Mouse (Mus musculus) thymus, postnatal 0 days (tissue): ENCODE measurements around the gene Gtf3c6. TPM values are rescaled to one million over a fixed set of nuclear protein-coding genes. Genes with fewer than 3 reads are reported as not detected.

ENCODE experiments used
- DNase-seq: peaks from one replicate; pipeline ENCODE4 v3.0.0-alpha.2; 2015; ENCODE audit warnings: low spot score
- polyA plus RNA-seq: library from polyadenylated mRNA; unstranded; fragments of >200 nt; fragmentation: Nextera tagmentation; extraction: Ambion mirVana; gene quantifications from 2 replicates; pipeline ENCODE4 v1.2.1, GENCODE M21; 2015

Gtf3c6 gene
- polyA plus RNA-seq, 1 experiment from 2014 or later = 69.9 TPM

DNA sequence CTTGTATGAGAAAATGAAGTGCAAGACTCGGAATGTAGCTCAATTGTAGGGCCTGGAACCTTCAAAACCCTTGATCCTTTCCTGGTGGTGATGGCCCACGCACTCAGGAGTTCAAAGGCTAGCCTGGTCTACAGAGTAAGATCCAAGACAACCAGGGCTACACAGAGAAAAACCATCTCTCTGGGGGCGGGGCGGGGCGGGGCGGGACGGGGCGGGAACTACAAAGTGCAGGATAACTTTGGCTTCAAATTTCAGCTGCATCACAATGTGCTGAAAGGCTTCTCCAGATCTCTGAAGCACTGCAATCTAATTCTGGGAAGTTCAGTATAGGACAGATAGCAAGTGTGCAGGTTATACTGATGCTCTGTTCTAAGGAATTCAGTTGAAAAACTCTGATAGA lies 1.6 kb upstream of the Gtf3c6 start:
- DNase-seq = peak; percentile 8

DNA sequence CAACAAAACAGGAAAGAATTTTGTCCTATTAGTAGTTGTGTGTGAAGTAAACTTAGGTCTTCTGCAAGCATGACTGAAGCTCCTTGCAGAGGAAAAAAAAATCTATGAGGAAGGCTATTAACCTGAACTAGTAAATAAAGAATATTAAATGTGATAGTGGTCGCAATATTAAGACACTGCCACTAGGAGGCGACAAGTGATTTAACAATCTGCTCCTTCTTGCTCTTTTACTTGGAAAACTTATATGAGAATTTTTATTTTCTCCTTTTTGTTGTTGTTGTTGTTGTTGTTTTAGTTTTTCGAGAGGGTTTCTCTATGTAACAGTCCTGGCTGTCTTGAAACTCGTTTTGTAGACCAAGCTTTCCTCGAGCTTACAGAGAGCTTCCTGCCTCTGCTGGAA lies 1.1 kb upstream of the Gtf3c6 start:
- DNase-seq = peak; percentile 55

DNA sequence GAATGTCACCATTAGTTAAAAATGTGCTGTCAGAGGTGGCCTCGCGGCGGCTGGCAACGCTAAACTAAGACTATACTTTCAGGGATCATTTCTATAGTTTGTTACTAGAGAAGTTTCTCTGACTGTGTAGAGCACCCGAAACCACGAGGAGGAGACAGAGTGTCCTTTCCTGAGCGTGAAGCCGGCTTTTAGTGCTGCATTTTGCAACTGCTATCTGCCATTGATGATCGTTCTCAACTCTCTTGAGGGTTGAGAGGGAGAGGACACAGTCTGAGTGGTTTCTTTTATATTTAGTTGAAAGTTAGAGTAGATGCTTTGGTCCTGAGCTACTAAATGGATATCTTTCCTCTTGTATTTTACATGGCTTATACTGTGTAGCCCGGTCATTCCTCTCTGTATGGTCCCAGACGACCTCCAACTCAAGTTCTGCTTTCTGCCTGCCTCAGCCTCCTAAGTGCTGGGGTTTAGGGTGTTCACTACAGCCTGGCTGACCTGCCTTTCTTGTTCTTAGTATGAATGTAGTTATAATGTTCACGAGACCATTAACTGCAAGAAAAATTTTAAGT lies 576 bp upstream of the Gtf3c6 start:
- peak; percentile 94 for DNase-seq

DNA sequence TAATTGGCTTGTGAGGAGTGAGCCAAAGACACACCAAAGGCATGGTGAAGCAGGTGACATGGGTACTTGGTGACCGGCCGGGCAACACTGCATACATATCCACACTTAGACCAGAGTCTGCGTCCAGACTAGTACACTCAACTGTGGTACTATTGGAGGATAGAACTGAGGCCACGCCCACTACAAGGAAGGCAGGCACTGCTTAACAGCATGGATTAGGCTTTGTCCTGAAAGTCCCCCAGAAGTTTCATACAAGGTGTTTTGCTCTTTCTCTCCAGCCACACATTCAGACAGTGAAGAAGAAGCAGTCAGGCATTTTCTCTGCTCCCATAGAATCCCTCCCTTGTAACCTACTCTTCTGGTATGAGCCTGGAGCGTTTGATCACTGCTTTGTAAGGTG lies 1.2 kb downstream of the Gtf3c6 start:
- DNase-seq = peak; percentile 47

DNA sequence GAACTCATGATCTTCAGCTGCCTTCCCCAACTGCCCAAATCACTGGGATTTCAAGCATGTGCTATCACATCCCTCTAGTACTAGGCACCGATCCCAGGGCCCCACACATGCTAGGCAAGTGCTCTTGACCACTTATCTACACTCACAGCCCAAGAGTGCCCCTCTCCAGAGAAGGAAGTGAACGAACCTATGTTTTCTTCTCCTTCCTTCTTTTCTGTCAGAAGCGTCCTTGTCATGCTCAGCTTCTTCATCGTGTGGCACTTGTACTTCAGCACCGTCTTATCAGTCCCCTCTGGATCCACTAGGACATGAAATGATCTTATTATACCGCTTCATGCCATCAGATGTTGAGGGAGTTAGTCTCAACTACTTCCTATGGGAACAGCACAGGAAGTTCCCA lies 6.9 kb downstream of the Gtf3c6 start:
- no peak for DNase-seq

DNA sequence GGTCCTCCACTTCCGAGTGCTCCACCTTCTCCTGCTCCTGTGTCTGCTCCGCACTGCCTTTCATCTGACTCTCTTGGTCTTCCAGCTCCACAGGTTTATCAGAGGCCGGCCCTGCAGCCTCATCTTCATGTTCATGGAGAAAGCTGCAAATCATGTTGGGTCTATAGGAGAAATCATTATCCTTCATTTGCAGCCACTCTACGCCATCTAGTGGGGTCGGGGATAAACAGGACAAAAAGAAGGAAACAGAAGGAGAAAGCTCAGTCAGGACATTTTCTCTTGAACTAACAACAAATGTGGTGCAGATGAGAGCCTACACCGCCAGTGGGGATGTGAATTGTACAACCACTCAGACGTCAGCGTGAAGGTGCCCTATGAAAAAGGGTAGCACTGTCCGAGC lies 8.3 kb downstream of the Gtf3c6 start:
- peak; percentile 46 for DNase-seq

DNA sequence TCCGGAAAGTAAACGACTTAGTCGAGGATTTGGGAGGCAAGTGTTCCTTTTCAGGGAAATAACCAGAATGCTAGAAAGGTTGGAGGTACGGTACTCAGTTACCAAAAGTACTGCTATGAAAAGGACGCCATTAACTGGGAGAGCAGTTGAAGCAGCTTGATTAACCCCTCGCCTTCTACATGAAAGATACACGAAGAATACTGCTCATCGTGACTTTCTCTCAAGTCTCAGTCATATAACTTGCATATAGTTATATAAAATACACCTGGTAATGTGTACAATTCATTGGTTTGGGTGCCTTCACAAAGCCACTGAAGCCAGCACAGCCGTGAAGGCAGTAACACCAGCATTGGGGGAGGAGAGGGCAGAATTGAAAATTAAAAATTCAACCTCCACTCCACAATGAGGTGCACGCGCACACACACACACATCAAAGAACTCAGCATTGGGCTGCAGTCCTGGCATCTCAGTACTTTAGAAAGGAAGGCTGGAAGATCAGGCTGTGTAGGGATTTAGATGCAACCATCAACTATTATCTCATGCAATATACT lies 10.7 kb downstream of the Gtf3c6 start:
- DNase-seq = no peak

DNA sequence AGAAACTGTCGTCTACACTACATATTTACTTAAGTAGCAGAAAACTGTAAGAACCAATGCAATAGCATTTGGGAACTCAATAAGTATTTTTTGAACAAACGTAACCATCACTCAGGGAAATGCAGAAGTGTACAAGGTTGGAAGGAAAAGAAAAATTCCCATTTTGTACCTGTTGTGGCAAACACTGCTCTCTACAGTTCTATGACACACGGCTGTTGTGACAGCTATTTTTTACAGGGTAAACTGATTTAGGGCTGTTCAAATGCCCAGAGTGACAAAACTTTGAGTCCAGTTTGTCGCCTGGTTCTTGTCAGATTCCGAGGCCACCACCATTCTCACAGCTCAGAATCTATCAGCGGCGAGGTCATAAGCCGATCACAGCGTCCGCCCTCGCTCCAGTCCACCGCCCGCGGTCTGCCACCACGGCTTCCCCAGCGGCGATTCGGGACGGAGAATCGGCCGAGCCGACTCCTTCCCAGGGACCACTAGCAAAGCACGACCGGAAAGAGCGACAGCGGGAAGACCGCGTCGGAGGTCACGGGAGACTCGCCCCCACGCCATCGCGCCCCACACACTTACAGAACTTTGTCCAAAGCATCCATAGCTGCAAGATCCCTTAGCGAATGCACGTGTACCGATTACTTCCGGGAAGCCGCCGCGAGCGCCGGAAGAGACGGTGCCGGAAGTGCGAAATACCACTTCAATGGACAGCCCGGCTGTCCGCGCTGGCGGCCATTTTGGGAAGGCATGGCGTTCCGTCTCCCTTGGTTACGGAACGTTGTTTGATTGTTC lies 11.3 kb downstream of the Gtf3c6 start, which contains the start of gene Rpf2:
TSS of gene Rpf2 (minus strand) at position 663 of the 792 bp plus-strand sequence.
- DNase-seq = peak; percentile 89

DNA sequence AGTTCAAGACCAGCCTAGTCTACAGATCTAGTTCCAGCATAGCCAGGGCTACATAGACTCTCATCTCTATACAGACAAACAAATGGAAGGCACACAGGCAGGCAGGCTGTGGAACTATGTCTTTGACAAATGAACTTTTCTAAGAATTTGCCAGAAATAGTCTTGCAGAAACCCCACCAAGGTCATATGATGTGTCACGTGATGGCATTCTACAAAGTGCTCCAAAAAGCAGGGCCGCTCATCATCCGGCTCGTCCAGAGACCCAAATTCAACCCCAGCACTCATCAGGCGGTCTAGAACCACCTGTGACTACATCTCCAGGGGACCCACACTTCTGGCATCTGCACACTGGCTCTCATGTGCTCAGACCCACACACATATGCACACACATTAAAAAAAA lies 20.1 kb downstream of the Gtf3c6 start:
- no peak for DNase-seq

DNA sequence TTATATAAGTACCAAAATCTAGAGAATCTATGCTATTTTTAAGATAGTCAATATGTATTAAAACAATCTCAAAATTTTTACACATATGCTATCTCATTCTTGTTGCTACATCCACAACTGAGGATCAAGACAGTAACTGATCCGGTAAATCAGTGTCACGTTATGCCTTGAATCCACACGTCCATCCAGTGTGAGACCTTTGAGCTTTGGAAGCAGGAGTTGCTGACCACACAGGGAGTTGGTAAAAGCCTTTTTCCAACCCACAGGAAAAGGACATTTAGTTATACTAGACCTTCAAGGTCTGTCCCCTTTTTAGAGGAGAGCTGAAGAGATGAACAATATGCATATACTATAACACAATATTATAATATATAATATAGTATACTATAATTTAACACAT lies 24.7 kb downstream of the Gtf3c6 start:
- no peak for DNase-seq

DNA sequence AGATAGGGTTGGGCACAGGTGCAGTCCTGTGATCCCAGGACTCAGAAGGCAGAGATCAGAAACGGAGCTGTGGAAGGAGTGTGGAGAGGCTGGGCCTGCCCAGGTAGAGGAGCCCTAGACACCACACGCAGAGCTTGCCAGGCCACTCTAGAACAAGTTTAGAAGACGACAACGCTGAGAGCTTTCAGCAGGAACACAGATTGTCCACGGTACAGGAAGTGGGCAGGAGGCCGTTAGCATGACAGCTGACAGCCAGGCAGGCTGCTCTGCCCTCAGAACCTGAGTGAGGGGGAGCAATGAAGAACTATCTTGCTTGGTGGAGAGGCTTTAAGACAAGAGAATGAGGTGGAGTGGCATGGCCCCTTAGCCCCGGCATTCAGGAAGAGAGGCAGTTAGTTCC lies 25.5 kb downstream of the Gtf3c6 start:
- peak; percentile 85 for DNase-seq

DNA sequence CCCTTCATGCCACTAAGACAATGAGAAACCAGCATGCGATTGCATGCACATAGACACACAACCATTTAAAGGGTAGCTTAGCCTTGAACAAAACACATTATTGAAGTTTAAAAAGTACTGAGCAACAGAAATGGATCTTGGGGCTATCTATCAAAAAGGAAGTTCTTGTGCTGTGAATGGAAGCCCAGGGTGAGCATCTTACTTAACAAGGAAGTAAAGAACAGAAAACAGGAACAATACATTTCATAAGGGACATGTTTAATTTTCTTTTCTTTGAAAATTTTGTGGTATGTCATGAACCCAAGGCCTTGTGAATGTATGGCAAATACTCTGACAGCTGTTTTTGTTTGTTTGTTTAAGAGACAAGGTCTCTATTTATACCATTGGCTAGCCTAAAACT lies 28.2 kb downstream of the Gtf3c6 start:
- DNase-seq = no peak

DNA sequence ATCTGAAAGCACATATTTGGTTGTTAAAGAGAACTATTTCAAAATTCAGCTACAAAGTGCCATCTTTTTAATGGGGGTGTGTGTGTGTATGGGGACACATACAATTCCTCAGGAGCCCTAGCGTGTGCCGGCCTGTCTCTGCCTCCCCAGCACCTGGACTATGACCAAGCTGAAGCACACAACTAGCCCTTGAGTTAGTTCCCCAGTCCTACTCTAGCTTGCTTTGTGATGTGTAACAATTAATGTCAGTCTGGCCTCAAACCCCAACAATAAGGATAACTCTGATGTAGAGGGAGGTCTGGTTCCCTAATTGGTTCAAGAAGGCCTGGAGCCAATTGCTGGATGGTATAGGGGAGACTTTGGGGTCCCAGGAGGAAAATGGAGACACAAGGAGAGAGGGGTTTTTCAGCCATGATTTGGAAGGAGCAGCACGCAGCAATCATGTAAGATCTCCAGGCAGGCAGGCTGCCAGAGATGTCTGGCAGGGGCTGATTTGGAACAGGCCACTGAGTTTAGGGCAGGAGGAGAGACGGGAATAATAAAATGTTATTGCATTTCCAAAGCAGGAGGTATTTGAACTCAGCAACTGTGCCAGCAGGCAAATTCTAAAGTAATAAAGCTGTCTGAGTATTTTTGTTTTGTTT lies 30.1 kb downstream of the Gtf3c6 start:
- DNase-seq = no peak

DNA sequence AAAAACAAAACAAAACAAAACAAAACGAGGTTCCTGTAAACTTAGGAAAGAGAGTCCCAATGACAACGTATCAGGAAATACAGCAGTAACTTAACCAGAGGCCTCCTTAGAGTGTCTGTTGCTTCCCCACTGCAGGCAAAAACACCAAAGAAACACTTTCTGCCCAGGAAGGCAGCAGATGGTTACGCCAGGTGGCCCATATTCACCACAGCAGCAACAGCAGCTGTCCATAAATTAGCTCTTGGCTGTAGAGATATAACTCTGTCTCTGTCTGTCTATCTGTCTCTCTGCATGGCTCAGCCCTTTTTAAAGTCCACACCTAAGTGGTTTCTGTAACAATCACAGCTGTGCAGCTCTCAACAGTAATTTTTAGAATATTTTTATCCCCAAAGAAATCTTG lies 39.0 kb downstream of the Gtf3c6 start:
- peak; percentile 64 for DNase-seq

DNA sequence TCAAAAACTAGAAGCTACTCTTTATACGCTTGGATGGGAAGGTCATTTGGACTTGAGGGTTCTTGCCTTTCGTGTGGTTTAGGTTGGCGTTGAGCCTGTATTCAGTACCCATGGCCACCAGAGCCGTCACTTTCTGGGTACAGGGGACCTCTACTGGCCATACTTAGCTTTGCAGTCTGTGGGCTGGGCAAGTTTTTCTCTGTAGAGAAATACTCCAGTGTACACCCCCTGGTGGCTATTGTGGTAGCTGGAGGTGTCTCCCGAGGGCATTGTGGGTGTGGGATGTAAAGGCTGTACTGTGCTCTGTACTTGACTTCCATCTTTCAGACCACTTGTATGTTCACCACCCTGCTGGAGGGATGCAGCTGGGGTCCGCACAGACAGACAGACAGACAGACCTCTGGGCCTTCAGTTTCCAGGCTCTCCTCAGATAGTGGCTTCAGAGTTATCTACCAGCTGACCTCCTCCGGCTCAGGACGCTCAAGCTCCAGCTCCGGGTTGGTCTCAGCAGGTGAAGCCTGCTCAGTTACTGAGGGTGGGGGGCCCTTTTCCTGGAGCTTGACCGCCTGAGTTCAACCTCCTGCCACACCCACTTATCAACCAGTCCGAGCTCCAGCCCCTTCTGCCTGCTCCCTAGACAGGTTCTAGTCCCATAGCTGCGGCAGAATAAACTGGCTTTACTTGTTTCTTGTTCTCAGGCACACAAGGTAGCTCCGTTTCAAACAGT lies 45.3 kb downstream of the Gtf3c6 start:
- peak; percentile 94 for DNase-seq

Other genes starting within 250 kb of the Gtf3c6 start
- 0.39 and 0.42 TPM in 2 replicates for gene Mfsd4b1, start 232.8 kb downstream of the Gtf3c6 start, polyA plus RNA-seq
- 26.5 and 31.2 TPM in 2 replicates for gene Slc16a10, start 115.8 kb downstream of the Gtf3c6 start, polyA plus RNA-seq
- gene Rpf2, start 11.1 kb downstream of the Gtf3c6 start, polyA plus RNA-seq = 94.7 and 98.0 TPM in 2 replicates
- 40.1 and 40.3 TPM in 2 replicates for gene Amd1, start 44.1 kb upstream of the Gtf3c6 start, polyA plus RNA-seq
- 15.8 and 19.7 TPM in 2 replicates for gene Cdk19, start 81.5 kb upstream of the Gtf3c6 start, polyA plus RNA-seq